Mouse (Mus musculus) naive thymus-derived CD4-positive, alpha-beta T cell, adult 5 months (primary cell): ENCODE data around the gene Mybbp1a. TPM values are rescaled to one million over a fixed set of nuclear protein-coding genes. Genes with fewer than 3 reads are reported as not detected.

Experiments used
- polyA plus RNA-seq: library from polyadenylated mRNA; unstranded; fragments of 100-300 nt; shearing (Covaris generic); gene quantifications from one replicate; pipeline ENCODE4 v1.2.1, GENCODE M21; 2017

Gene Mybbp1a
- 121 TPM for polyA plus RNA-seq

DNA sequence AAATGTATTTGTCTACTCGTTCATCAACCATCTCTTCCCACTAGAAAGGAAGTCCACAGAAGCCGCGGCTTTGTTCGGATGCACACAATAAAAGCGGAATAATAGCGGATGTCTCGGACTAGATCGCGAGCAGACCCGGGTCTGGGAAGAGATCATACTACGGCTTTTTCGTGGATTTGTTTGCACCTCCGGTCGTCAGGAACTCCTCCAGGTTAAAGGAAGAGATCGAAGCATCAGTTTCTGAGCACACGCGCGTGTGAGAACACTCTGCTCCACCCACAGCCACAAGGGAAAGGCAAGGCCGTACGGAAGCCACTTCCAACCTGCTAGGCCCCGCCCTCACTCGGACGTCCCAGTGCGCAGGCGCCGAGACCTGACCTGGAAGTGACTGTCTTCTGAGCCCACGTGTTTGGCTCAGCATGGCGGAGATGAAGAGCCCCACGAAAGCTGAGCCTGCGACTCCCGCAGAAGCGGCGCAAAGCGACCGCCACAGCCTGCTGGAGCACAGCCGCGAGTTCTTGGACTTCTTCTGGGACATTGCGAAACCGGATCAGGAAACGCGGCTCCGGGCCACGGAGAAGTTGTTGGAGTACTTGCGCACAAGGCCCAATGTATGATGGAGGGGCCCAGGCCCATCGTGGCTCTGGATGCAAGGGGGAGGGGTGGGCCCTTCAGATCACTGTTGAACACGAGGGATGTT is at the start of gene Mybbp1a:
Gene Mybbp1a, plus strand, starts transcription at position 391 of the 700 bp plus-strand sequence.

DNA sequence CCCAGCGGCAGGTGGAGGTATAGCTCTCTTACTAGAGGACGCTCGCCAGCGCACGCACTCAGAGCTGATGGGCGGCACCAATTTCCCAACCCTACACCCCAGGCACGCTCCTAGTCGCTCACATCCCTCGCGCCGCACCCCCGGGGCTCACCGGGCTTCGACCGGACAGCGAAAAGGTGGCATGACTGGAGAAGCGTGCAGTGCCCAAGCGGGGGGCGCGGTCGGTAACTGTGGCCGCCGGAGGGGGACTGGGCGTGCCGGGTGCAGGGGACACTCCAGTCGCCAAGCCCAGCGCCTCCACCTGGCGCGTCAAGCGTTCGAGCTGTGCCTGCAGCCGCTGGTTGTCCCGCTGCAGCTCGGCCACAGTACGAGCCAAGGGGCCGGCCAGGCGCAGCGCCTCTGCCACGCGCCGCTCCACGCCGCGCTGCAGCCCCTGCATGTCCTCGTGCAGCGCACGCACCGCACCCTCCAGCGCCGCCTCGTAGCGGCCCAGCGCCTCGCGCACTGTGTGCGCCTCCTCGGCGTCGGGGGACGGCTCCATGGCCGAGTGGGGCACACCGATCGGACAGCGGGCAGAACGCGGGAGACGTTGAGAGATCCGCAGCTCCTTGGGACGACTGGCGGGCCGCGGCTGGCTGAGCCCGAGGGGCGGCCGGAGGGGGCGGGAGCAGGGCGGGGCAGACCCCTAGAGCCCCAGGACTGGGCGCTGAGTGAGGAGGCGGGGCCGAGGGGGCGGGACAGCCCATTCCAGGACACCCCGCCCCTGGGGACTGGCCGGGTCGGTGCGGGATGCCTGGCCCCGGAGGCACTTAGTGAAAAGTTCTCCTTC is 29.8 kb upstream of the Mybbp1a start, which contains the start of gene Smtnl2:
Gene Smtnl2, minus strand, starts transcription at position 621 of the 829 bp plus-strand sequence.

DNA sequence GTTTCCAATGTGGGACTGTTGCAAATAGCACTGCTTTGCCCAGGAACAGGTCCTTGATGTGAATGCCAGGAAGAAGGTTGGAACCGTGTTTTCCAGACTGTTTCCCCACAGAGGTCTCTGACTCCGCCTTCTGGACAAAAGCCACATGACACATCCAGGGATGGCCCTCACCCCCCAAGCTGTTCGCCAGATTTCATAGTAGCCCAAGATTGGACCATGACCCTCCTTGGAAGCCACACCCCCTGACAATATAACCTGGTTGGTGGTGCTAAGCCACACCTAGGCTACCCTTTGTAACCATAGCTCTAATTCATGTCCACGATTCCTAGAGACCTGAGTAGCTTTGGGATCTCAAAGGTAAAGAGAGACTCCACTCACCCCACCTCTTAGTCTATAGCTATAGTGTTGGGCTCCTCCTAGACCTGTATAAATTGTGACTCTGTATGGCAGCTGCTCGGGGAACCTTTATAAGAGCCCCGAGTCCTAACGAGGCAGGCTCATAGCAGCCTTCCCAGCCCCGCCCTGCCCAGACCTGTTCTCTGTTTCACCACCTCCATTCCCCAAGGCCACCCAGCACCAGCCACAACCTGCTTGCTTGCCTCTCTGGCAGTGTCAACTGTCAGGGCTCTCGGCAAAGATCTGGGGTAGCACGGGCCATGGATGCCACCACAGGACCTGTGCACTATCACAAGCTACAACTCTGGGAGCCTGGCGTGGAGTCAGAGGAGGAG is 6.0 kb upstream of the Mybbp1a start, which contains the start of gene Ggt6:
Gene Ggt6, plus strand, starts transcription at position 564 of the 731 bp plus-strand sequence.

DNA sequence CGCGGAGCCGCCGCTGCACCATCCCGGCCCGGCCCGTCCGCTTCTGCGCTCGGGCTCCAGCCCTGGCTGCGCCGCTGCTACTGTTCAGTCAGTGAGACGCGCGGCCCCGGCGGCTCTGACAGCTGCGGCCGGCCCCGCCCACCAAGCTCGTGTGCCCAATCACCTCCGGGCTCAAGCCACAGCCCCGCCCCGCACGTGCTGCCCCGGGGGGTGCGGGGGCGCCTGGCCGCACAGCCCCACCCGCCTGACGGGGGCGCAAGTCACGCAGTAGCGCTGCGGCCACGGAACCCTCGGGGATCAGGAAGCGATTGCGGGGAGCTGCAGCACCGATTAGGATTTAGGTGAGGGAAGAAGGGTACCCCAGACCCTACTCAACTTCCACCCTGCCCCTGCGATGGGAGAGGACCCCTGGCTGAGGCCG is 48.7 kb downstream of the Mybbp1a start, which contains the start of gene Spns2:
Gene Spns2, minus strand, starts transcription at position 24 of the 421 bp plus-strand sequence.

Other genes starting within 250 kb of the Mybbp1a start
- gene Gm43951, start 234.5 kb upstream of the Mybbp1a start, polyA plus RNA-seq, result not detected
- gene 4933427D14Rik, start 233.9 kb upstream of the Mybbp1a start, polyA plus RNA-seq, result 10.4 TPM
- 51.1 TPM for gene Txndc17, start 233.8 kb upstream of the Mybbp1a start, polyA plus RNA-seq
- 17.9 TPM for gene Med31, start 225.8 kb upstream of the Mybbp1a start, polyA plus RNA-seq
- not detected for gene Slc13a5, start 174.1 kb upstream of the Mybbp1a start, polyA plus RNA-seq
- gene Xaf1, start 139.7 kb upstream of the Mybbp1a start, polyA plus RNA-seq, result 32.4 TPM
- gene Fbxo39, start 126.9 kb upstream of the Mybbp1a start, polyA plus RNA-seq, result not detected
- gene Tekt1, start 78.9 kb upstream of the Mybbp1a start, polyA plus RNA-seq, result not detected
- not detected for gene Smtnl2, start 29.6 kb upstream of the Mybbp1a start, polyA plus RNA-seq
- gene Ggt6, start 5.8 kb upstream of the Mybbp1a start, polyA plus RNA-seq, result not detected
- gene Spns2, start 48.5 kb downstream of the Mybbp1a start, polyA plus RNA-seq, result not detected
- gene Spns3, start 109.2 kb downstream of the Mybbp1a start, polyA plus RNA-seq, result 0.60 TPM
- 78.0 TPM for gene Ube2g1, start 165.9 kb downstream of the Mybbp1a start, polyA plus RNA-seq
- gene Ankfy1, start 248.7 kb downstream of the Mybbp1a start, polyA plus RNA-seq, result 51.1 TPM